Mouse (Mus musculus) skeletal muscle tissue, postnatal 0 days (tissue): ENCODE measurements around the gene Lmtk3. TPM values are rescaled to one million over a fixed set of nuclear protein-coding genes. Genes with fewer than 3 reads are reported as not detected.

Experiments used
- polyA plus RNA-seq: library from polyadenylated mRNA; unstranded; fragments of >200 nt; fragmentation: Nextera tagmentation; extraction: Ambion mirVana; gene quantifications from 2 replicates; pipeline ENCODE4 v1.2.1, GENCODE M21; 2015

Gene Lmtk3
- polyA plus RNA-seq = 0.18 TPM in 1 of 2 replicates, not detected in the other

DNA sequence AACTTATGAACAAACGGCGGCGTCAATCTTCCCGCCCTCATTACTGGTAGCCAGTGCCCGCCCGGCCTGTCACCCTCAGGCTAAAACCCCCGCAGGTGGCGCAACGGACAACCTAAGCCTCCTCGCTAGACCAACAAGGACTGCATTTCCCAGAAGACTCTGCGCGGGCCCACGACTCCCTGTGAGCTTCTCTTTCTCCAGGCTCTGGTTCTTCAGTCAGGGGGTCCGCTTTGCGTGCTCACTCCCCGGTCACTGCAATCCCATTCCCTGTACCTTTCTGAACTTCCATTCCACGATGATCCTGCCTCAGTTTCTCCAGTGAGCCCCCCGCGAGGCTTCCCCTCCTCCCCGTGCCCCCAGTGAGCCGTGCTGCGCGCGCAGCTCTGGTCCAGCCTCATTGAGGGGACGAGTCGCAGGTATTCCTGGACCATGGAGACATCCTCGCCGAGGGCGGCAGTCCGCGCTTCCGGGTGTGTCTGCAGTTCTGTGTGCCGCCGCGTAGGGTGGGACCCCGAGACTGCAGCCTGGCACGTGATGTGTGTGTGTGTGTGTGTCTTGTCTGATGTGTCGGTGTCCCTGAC, at the start of gene Lmtk3:
Lmtk3 (plus strand) TSS at position 228 of the 581 bp plus-strand sequence.

DNA sequence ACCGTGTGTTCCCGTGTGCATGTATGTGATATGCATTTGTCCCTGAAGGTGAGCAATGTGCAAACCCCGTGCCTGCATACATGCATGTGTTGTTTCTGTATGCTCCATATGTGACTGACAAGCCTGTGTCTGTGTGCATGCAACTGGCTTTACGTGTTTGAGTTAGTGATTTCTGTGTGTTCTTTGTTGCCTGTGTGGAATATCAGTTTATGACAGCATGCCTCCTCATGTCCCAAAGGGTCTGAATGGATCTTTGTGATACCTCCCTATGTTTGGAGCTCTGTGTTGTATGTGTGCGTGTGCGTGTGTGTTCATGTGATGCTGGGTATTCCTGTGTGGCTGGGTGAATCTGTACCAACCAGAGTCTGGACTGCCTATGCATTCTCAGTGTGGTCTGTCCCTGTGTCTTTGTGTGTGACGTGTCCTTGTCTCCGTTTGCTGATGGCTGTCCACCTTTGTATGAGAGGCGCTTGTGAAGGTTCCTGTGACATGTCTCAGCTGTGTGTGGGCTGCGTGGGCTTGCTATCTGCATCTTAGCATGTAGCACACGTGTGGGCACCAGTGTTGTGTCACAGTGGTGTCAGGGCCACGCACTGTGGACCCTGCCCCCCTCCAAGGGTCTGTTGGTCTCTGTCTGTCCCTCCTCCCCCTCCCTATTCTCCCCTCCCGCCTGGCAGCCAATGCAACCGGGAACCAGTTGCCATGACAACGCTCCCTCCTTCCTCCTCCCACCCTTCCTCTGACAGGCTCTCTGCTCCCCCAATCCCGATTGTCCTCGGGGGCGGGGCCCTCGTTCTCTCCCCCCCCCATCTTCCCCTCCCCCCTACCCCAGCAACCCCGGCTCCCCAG, 1.2 kb downstream of the Lmtk3 start, which contains the start of gene Sult2b1:
Sult2b1 (minus strand) TSS at position 146 of the 849 bp plus-strand sequence.

DNA sequence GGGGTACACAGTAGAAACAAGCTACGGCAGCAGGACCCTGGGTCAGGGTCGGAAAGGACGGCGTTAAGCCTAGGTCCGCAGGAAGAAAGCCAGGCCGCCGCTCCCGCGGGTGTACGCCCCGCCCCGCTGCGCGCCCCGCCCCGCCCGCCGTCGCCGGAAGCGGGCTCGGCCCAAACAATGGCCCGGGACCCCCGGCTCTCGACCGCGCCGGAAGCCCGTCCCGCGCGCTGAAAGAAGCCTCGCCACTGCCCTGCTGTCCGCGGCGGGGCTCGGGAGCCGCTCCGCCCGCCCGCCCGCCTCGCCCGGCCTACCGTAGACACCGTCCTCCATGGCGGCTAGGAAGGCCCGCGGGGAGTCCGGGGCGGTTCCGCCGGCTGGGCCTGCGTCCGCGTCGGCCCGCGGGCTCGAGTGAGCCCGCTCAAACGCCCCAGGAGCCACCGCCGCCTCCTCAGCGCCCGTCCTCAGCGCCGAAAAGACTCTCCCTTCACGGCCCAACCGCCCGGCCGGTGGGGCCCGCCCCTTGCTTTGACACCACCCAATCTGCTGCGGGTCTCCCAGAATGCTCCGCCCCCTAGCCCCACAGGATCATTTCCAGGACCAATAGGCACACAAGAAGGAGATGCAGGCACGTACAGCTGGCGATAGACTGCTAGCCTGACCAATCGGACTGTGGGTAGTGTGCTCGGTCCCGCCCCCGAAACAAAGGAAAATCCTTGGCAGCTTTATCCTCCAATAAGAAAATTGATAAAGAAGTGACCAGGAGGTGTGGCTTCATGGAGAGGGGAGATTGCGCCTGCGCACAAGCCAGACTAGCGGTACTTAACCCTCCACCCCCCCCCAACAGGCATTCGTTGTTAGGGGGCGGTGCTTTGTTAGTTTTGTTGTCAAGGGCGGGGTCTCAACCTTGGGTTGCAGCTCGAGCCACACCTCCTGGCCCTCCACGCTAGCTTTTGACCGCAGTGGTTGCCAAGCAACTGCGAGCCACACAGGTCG, 30.5 kb downstream of the Lmtk3 start, which contains the start of gene Cyth2:
Cyth2 (minus strand) TSS at position 795 of the 993 bp plus-strand sequence.

DNA sequence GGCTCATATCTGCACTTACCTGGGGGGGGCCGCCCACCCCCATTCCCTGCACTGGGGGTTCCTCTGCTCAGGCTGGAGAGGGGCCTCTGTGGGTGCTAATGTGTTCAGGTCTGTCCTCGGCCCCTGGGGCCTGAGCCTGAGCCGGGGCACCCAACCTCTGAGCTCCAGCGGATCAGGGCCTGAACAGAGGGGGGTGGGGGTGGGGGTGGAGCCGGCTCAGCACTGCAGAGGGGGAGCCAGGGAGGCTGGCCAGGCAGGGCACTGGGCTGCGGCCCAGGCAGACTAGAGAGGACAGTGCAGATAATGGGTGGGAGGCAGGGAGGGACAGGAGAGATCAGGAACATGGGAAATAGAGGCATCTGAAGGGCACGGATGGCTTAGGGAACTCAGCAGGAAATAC, 41.1 kb downstream of the Lmtk3 start, which contains the start of gene Kcnj14:
Kcnj14 (minus strand) TSS at position 185 of the 400 bp plus-strand sequence.

DNA sequence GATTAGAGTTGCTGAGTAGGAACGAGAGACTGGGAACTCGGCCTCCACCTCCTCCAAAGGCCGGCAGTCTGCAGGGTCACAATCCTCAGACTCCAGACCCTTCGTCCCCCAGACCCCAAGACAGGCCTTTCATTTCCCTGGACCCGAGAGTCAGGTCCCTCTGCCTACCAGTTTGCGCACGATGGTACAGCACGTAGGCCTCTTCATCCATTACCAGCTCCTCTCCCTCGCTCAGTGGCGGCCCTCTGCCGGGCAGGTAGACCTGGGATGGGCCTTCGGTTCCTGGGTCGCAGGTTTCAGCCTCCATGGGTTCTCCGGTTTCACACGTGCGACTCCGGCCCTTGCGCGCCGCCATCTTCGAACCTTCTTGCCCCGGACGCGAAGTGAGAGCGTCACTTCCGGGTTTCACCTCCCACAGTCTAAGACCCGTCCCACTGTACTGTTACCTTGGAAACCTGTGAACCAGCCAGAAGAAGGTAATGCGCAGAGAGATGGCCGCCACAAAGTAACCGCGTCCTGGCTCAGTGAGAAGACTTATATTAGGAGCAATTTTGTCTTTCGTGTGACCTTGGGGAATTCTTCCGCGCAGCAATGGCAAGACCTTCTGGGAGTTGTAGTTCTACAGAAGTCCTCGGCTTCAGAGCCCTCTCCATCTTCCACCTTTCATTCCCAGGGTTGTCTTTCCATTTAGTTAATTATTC, 47.0 kb downstream of the Lmtk3 start, which contains the start of gene Grwd1:
Grwd1 (minus strand) TSS at position 518 of the 701 bp plus-strand sequence.

Other genes starting within 250 kb of the Lmtk3 start
- gene Hsd17b14, start 228.8 kb upstream of the Lmtk3 start, polyA plus RNA-seq = 6.1 and 7.2 TPM in 2 replicates
- 35.4 and 88.9 TPM in 2 replicates for gene Bcat2, start 213.6 kb upstream of the Lmtk3 start, polyA plus RNA-seq
- 0.18 TPM in 1 of 2 replicates, not detected in the other for gene Fgf21, start 168.2 kb upstream of the Lmtk3 start, polyA plus RNA-seq
- gene Fut1, start 166.4 kb upstream of the Lmtk3 start, polyA plus RNA-seq = 0.05 TPM in 1 of 2 replicates, not detected in the other
- 0.06 TPM in 1 of 2 replicates, not detected in the other for gene Izumo1, start 161.9 kb upstream of the Lmtk3 start, polyA plus RNA-seq
- gene Rasip1, start 156.2 kb upstream of the Lmtk3 start, polyA plus RNA-seq = 10.3 and 13.9 TPM in 2 replicates
- 139 and 174 TPM in 2 replicates for gene Mamstr, start 143.8 kb upstream of the Lmtk3 start, polyA plus RNA-seq
- 1.9 and 2.1 TPM in 2 replicates for gene Fut2, start 117.3 kb upstream of the Lmtk3 start, polyA plus RNA-seq
- 1.6 and 1.7 TPM in 2 replicates for gene Ntn5, start 99.7 kb upstream of the Lmtk3 start, polyA plus RNA-seq
- 0.33 and 0.40 TPM in 2 replicates for gene Sec1, start 89.3 kb upstream of the Lmtk3 start, polyA plus RNA-seq
- 2.4 and 3.0 TPM in 2 replicates for gene Car11, start 83.9 kb upstream of the Lmtk3 start, polyA plus RNA-seq
- 9.9 and 10.3 TPM in 2 replicates for gene Dbp, start 78.7 kb upstream of the Lmtk3 start, polyA plus RNA-seq
- 568 and 577 TPM in 2 replicates for gene Rpl18, start 68.3 kb upstream of the Lmtk3 start, polyA plus RNA-seq
- gene Sphk2, start 65.7 kb upstream of the Lmtk3 start, polyA plus RNA-seq = 11.7 and 13.4 TPM in 2 replicates
- gene Fam83e, start 62.5 kb upstream of the Lmtk3 start, polyA plus RNA-seq = 0.10 and 0.17 TPM in 2 replicates
- gene Spaca4, start 57.9 kb upstream of the Lmtk3 start, polyA plus RNA-seq = not detected in 2 replicates
- gene Sult2b1, start 931 bp downstream of the Lmtk3 start, polyA plus RNA-seq = 0.21 and 5.3 TPM in 2 replicates
- gene Cyth2, start 30.8 kb downstream of the Lmtk3 start, polyA plus RNA-seq = 42.5 and 48.2 TPM in 2 replicates
- 0.31 and 0.54 TPM in 2 replicates for gene Kcnj14, start 41.0 kb downstream of the Lmtk3 start, polyA plus RNA-seq
- gene Grwd1, start 47.2 kb downstream of the Lmtk3 start, polyA plus RNA-seq = 27.3 and 27.6 TPM in 2 replicates
- gene Kdelr1, start 89.0 kb downstream of the Lmtk3 start, polyA plus RNA-seq = 37.5 and 44.5 TPM in 2 replicates
- gene Grin2d, start 94.6 kb downstream of the Lmtk3 start, polyA plus RNA-seq = 0.33 and 0.34 TPM in 2 replicates
- gene Syngr4, start 113.0 kb downstream of the Lmtk3 start, polyA plus RNA-seq = 0.45 and 1.2 TPM in 2 replicates
- gene Tmem143, start 113.2 kb downstream of the Lmtk3 start, polyA plus RNA-seq = 9.8 and 11.6 TPM in 2 replicates
- gene Emp3, start 137.7 kb downstream of the Lmtk3 start, polyA plus RNA-seq = 111 and 129 TPM in 2 replicates
- 2.0 and 2.4 TPM in 2 replicates for gene Ccdc114, start 140.3 kb downstream of the Lmtk3 start, polyA plus RNA-seq
- gene Abcc6, start 246.6 kb downstream of the Lmtk3 start, polyA plus RNA-seq = 0.16 and 0.65 TPM in 2 replicates
- 14.5 and 14.8 TPM in 2 replicates for gene Nomo1, start 250.0 kb downstream of the Lmtk3 start, polyA plus RNA-seq